Mouse (Mus musculus): ENCODE results near the gene Gpc4. TPM values are rescaled to one million over a fixed set of nuclear protein-coding genes. Genes with fewer than 3 reads are reported as not detected.

Gene Gpc4
- total RNA-seq (2022) = 100 to 1,000 TPM in 2 of 4 experiments, 10 to 100 TPM in 2; 87.2 to 214 (median 143) TPM

DNA sequence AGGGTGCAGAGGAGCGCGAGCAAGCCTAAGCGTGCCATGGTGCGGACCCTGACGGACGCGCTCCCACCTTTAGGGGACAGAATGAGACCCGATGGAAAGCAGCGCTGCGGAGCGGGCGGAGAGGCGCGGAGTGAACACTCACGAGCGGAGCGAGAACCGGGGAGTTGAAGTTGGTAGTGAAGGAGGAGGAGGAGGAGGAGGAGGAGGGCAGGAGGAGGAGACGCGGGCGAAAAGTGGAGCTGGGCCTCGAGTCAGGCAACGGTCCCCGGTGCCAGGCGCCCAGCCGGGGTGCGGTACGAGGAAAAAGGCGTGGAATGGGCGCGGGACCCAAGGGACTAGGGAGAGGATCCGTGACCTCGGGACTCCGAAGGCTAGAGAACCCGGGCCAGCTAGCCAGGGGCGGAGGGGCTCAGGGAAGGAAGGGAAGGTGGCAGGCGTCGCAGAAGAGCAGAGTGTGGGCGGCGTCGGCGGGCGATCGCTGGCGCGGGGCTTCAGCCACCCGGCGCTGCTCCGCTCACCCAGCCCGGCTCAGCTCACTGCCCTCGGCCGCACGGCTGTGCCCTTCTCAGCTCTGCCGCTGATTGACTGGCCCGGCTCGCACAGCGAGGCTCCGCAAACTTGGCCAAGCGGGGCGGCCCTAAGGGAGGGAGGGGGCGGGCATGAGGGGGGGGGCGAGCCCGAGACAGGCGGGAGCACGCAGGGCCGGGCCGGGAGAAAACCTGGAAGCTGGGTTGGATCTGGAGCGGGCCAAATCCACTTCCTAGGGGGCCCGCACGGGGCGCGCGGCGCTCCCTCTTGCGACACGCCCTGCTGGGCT, at the start of gene Gpc4:
Gene Gpc4, minus strand, starts transcription at position 515 of the 817 bp plus-strand sequence.
- peak; percentile 61 for DNase-seq

DNA sequence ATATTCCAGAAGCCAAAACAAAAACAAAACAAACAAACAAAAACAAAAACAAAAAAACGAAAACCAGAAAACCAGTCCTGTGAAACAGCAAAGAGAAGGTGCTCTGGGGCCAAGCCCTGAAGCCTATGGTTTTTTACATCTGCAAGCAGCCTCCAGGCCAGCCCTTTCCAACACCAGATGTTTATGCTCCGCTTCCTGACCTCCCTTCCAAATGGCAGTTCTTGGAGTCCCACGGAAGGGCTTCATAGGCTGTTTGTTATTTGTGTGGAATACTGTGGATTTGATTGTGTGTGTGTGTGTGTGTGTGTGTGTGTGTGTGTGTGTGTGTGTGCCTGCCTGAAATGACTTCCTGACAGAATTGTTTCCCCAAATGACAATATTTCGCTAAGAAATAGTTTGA, 47.8 kb upstream of the Gpc4 start:
- DNase-seq = no peak

DNA sequence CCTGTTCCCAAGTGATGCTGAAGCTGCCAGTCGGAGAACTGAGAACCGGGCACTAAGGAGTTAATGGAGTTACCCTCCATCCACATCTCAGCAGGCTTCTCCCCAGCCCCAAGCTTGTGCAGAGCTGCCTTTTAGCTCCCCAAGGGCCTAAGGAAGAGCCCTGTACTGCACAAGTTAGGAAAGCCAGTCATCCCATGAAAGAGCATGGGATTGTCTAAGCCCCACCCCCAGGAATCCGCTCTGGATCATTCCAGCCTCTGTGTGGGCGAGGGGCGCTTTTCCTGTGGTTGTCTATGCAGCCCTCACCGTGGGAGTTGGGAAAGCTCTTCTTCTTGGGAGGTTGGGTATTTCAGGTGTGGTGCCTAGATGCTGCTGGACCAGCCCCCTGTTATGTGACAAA, 34.8 kb upstream of the Gpc4 start:
- no peak for DNase-seq

DNA sequence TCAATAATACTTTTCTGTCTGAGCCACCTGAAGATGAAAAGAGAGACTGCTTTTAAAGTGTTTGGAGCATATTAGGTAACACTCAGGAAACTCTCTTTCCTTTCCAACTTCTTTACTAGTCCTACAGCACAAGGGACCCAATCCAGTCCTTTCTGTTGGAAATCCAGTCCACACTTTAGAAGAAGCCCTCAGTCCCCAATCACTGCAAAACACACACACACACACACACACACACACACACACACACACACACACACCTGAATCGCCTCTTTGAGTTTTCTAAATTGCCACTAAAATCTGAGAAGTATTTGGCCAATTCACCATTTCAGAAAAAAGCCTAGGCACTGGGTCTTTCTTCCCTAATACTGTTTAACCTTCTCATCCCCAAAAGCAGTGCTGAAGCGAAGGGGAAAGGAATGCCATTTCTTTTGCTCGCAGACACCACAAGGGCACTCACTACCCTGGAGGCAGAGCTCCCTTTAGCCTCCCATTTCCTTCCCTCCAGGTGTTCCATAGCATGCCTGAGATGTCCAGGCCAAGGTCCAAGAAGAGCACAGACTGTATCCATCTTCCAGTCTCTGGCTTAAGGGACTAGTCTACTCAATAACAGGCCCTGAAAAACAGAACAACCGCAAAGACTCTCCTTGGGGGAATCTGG, 28.4 kb upstream of the Gpc4 start:
- no peak for DNase-seq

DNA sequence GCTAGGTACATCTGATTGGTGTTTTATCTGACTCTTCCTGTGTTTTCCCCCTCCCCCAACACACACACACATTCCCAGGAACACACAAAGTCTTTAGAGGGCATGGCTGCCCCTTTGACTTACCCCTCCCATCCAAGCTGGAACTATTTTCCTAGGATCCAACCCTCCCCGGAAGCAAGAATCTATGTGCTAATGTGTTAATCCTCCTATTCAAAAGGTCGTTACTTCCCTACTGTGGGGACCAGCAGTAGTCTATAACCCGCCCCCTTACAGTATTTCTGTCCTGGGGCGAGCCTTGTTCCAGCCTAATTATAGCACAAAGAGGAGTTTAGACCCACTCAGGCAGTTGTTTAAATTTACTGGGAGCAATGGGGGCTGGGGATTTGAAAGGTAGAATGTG, 24.0 kb upstream of the Gpc4 start:
- no peak for DNase-seq

DNA sequence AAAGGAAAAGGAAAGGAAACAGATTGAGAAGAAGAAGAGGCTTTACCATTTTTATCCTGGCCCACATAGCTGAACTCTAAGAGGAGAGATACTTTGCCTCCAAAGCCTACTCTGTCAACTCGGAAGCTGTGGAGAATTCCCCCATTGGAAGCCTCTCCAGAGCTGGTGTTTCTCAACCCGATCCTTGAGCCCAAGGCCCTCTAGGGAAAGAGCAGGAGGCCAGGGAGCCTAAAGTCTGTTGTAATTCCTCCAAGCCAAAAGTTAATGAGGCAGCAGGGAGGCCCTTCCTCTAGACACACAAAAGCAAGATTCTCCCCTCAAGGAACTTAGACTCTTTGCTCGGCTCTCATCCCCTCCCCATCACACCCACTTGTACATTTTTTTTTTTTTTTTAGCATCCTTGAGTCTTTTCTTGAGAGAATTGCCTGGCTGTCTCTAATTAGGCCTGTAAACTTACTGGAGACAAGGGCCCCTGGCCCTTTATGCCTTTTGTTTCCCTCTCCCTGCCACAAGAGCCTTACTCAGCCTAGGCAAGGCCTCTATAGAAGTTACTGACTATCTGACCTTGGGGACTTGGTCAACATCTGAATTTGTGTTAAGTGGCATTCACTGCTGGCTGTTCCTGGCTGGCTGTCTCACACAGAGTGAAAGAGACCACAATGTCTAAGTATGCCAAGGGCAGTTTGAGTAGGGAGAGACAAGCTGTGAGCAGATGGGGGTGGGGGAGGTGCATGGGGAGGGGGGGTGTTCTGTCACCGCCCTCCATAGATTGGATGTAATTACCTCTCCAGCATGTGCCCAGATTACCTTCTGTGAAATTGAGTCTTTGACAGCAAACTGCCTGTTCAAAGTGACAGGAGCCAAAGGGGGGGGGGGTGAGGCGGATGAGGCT, 18.7 kb upstream of the Gpc4 start:
- peak; percentile 37 for DNase-seq

DNA sequence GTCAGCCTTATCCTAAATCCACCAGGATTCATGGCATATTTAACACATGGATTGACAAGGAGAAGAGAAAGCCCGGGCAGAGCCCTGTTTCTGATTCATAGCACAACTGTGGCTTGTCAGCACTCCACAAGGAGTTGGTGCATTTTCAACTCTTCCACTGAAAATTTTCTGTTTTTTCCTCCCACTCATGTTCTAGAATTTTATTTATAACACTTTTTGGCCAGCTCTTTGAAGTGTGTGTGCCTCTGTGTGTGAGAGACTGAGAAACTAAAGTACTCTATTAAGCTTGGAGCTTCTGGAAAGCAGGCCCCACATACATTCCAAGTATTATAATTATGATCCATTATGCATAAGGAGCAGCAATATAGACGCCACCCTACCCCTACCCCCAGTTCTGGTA, 16.3 kb upstream of the Gpc4 start:
- DNase-seq = no peak

DNA sequence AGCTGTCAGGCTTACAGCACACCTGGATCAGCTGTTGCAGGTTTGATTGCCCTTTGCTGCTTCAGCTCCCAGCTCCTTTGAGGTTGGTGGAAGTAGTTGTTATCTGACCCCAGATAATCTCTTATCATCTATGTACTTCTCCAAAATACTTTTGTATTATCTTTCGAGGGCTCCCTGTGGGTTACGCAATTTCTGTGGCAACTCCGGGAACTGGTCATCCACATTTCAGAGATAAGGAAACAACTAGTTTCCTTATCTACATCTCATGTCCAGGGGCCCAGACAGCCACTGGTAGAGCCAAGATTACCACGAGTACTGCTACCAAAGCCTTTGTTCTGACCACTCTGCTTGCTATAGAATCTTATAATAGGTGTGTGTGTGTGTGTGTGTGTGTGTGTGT, 12.0 kb upstream of the Gpc4 start:
- DNase-seq = no peak

DNA sequence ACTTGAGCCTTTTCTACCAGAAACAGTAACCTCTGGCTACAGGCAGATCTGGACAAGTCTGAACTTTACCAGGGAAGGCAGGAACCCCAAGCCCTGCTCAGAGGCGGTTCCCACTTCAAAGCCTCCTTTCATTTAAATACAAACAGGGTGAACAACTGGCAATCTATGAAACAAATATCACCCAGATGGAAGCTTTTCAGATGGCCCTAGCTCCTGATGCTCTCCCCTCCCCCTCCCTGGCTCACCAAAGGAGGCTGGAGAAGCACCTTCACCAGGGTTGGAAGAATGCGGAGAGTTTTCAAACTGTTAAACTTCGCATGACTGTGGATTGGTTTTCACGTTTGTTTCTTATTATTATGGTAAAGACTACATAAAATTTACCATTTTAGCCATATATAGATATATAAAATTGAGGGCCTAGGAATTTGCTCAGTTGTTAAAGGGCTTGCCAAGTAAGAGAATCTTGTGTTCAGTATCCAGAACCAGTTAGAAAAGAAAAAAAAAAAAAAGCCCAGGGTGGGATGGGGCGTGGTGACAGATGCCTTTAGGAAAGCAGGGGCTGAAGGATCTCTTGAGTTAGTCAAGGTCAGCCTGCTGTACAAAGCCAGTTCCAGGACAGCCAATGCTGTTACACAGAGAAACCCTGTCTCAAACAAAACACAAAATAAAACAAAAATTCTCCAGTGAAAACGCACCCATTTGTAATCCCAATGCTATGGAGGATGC, 2.6 kb upstream of the Gpc4 start:
- DNase-seq = no peak

DNA sequence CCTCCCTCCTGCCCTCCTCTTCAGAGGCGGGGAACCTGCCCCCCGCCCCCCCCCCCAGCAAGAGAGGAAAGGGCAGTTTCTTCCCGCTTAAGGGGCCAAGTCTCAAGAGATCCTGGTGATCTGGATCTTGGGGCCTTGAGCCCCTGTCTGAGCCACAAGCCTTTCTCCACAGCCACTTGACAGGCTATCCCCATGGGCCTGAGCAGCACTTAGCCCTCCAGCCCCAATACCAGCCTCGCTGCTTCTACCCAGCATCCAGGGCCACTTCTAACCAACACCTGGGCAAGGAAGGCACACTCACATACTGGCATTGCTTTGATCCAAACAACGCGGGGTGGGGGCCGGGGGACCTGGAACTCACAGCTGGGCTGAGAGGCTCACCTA, 495 bp upstream of the Gpc4 start:
- DNase-seq = no peak

DNA sequence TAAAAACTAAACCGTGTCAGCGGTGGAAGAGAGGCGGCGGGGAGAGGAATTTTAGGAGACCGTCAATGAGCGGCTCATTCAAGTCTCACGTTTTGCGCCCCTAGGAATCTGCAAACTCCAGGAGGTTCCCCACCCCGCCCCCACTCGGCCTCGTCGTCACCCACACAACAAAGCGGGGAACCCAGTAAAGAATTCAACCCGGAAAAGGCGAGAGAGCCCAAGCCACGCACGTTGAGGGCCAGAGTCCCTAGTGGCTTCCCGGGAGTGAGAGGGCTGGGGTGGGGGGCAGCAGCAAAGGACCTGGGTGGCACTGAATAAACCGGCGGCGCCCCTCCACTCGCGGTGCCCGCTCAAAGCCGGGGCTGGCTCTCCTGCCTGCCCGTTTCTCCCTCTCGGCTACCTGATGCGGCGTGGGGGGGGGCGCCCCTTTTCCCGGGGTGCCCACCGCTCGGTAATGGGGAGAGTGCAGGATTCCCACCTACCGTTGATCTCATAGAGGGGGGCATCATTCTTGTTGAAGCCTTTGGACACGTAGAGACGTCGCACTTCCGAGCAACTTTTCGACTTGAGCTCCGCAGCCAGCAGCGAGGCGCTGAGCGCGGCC, 816 bp downstream of the Gpc4 start:
- DNase-seq = no peak

DNA sequence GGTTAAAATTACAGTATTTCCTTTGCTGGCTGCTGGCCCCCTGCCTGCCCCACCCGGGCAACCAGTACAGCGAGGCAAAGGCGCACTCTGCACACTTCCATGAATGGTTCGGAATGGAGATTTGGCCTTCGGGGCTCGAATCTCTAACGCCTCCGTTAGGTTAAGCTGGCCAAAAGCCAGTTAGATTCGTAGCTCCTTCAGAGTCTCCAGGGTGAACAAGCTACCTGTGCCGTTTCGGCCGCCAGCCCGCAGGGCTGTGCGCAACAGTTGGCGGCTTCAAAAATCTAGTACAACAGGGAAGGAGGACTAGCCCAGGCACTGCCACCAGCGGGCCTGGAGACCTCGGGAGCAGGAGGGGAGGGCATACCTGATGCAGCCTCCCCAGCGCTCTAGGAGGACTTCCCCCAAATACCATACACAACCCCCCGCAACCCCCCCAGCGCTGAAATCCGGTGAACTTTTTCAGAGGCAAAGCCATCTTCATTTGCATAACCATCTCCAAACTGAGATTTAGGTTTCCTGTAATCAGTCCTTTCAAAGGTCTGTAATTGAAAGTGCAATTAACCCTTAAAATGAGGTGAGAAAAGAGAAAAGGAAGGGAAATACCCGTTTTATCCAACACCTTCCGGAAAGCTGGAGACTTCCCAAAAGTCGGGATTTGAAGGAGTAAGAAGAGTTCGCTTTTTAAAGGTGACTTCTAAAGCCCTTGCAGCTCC, 1.5 kb downstream of the Gpc4 start:
- DNase-seq = peak; percentile 13

DNA sequence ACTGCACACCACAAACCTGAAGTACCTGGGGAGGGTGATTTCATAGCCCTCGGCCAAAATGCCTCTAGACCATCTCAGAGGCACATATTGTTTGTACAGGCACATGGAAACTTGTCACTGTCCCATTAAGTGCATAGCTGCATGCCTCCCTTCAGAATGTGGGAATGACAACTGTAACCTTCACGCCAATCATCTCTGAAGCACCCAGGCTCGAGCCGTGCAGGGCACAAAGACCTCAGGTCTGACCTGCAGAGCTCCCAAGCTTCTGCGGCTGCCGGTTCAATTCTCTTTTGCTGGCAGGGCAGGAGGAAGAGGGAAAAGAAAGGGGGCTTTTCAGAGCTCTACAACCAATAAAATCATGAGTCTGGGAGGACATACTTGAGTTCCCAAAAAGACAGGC, 2.3 kb downstream of the Gpc4 start:
- no peak for DNase-seq

DNA sequence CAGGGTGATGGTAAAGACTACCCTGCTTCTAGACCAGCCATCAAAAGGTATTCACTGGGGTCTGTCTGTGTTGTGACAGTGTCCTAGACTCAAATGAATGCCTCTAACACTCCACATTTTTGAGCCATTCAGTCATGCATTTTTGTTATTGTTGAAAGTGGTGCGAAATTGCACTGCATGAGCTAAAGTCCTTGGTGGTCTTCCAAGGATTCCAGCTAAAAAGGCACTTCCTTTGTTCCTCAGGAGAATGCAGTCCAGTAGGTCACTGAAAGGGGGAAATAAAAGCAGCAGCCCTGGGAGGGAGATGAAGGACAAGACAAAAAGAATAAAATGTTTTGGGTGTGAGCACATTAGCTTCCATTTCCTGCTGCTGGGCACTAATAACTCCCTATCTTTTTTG, 2.8 kb downstream of the Gpc4 start:
- DNase-seq = no peak

DNA sequence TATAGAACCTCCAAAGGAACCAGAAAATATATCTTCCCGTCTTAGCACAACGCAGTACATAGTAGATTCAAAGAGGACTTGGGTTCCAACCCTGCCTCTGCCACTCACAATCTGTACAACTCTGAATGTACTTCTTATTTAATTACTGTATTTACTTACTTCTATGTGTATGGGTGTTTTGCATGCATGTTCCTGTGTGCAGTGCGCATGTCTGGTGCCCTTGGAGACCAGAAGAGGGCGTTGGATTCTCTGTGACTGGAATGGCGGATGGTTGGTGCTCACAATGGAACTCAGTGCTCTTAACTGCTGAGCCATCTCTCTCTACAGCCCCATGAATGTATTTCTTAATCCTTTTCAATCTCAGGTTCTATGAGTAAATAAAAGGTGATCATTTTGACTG, 5.4 kb downstream of the Gpc4 start:
- DNase-seq = no peak

DNA sequence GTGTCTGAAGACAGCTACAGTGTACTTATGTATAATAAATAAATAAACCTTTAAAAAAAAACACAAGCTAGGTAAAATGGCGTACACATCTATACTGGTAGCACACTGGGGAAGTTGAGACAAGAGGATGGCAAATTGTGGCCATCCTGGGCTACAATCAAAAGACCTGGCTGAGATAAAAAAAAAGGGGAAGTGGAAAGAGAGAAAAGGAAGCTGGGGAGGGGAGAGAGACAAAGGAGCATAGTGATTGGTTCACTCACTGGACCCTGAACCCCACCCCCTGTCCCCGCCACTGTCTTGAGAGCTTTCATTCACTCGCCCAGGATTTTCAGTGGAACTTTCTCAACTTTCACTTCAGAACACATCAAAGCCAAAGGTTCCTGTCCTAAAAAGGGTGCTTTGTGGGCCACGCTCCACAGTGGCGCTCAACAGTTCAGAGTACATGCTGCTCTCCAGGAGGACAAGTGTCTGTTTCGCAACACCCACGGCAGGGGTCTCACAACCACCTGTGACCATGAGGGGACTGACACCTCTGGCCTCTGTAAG, 9.6 kb downstream of the Gpc4 start:
- DNase-seq = no peak

DNA sequence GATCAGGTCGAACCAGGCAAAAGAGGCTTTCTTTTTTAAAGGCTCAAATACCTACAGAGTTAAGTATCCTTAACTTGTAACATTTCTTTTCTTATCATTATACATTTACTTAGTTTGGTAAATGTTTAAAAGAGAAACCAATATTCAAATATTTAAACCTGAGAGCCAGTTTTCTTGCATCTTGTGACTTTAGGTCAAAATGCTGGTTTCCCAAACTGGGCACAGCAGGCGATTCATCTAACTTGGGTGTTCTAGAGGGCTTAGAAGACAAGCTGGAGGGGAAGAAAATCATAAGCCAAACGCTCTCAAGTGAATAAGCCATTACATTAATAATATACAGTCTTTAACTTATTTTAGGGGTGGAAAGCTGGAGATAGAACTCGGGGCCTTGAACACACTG, 10.2 kb downstream of the Gpc4 start:
- DNase-seq = no peak

DNA sequence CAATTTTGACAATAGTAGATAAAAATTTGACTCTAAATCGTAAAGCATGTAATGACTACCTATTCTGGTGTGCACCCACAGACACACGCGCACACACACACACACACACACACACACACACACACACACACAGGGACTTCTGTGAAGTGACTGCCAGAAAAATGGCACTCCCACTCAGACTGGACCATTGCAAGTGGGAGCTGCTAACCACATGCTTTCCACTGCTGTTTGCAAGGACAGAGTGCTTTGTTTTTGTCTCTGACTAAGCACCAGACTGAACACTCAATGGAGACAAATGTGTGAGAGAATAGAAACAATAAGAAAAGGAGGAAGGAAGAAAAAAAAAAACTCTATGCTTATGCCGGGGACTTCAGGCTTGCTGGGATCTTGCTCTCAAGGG, 11.6 kb downstream of the Gpc4 start:
- no peak for DNase-seq

DNA sequence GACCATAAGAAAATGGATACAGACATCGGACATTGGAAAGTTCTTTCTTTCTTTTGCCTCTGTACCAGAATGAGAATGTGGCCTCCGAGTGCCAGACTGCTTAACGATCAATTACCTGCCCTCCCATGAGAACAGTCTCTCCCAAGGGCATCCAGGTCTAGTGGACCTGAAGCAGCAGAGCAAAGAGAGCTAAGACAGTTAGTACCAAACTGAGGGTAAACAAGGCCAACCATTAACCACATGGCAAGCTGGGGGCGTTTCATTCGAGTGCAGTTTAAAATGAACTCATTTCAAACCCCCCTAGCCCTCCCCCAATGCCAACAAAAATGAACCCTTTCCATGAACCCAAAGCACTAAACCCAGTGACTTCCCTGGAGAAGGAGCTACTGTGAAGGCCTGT, 12.1 kb downstream of the Gpc4 start:
- no peak for DNase-seq

DNA sequence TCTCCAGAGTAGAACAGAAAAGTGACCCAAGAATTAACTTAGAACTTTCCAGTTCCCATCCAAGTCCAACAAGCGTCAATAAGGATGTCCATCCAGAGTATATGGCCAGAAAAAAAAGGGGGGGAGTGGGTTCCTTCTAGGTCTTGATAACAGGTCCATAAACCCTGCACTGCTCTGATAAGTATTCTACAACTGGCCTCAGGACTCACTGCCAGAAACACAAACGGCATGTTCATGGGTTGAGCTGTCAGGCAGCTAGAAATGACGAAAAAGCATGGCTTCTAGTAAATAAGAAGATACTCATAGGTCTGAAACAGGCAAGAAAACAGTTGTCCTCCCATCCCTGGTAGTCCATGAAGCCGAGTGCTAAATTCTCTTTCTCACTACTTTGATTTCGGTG, 13.5 kb downstream of the Gpc4 start:
- DNase-seq = no peak

DNA sequence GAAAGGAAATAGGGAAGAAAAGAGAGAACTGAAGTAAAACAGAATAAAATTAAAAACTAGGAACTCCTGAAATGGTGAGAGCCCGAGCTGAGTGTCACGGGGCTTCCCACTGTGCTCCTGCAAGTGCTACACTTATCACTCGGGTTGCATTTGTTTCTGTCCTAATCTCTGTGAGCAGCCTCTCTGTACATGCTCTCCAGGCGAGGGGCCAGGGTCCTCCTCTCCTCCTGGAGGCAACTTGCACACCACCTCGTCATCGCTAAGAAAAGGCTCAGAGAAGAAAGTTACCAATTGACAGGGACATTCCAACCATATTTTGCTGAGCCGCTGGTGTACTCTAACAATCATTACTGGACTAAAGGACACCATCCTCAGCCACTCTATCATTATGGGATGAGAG, 14.0 kb downstream of the Gpc4 start:
- DNase-seq = no peak

Measured in adrenal gland, adult 8-10 months (tissue).